Mouse (Mus musculus) mouse embryonic stem cell (cell line): ENCODE measurements at regions not wholly inside any gene's neighbourhood (a gene's known extent, or its start where the extent isn't known, plus 50 kb on each side); places are given as distances from the start of the nearest gene placed in this dataset.

Source experiments
- in situ Hi-C, 2 experiments: fragments of 300-500 bp; cut with MboI; formaldehyde crosslinking; loops; 1 replicate in 1 of 2; 3 replicates in 1 of 2; pipeline ENCODE4 v1.14.3; 2019 to 2020; ENCODE audit warnings: low sequenced_read_pairs in 2 of 2, low pct_unique_long_range_greater_than_20kb in 1 of 2, mixed read lengths in 1 of 2; ENCODE audit not compliant: unreplicated experiment in 1 of 2

- in situ Hi-C loops: no loop called here
Observed at GRCm38 (mm10) chr12:109975176-109975972, 303.5 kb upstream of the Dio3 start.

DNA sequence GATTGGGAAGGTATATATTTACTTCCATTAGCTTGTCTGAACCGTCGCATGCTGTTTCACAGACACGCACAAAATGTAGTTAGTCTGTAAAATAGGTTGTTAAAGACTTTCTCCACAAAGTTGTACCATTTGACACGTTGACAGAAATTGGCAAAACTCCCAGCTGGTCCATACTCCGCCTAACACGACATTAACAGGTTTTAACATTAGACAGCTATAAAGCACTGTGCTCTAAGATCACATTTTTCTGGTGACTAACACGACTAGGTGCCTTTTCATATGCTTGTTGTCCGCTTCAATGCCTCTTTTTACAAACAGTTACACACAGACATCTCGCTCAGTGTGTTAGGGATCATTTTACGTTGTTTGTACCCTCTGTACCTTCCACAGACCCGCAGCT, 294.2 kb upstream of the Dio3 start:
- in situ Hi-C loops: no loop called here

- in situ Hi-C loops: no loop called here
Observed at GRCm38 (mm10) chr12:109993410-109993809, 285.5 kb upstream of the Dio3 start.

GRCm38 (mm10) chr12:110002717-110003116, 276.2 kb upstream of the Dio3 start:
- in situ Hi-C loops: loop anchor here in 1 of 2 experiments (10.0 kb wide), 1 partner anchor 372 kb away; no protein-coding TSS in a partner anchor

GRCm38 (mm10) chr12:110009136-110009535, 269.7 kb upstream of the Dio3 start:
- in situ Hi-C loops: loop anchor here in 1 of 2 experiments (10.0 kb wide), 1 partner anchor 366 kb away; no protein-coding TSS in a partner anchor

DNA sequence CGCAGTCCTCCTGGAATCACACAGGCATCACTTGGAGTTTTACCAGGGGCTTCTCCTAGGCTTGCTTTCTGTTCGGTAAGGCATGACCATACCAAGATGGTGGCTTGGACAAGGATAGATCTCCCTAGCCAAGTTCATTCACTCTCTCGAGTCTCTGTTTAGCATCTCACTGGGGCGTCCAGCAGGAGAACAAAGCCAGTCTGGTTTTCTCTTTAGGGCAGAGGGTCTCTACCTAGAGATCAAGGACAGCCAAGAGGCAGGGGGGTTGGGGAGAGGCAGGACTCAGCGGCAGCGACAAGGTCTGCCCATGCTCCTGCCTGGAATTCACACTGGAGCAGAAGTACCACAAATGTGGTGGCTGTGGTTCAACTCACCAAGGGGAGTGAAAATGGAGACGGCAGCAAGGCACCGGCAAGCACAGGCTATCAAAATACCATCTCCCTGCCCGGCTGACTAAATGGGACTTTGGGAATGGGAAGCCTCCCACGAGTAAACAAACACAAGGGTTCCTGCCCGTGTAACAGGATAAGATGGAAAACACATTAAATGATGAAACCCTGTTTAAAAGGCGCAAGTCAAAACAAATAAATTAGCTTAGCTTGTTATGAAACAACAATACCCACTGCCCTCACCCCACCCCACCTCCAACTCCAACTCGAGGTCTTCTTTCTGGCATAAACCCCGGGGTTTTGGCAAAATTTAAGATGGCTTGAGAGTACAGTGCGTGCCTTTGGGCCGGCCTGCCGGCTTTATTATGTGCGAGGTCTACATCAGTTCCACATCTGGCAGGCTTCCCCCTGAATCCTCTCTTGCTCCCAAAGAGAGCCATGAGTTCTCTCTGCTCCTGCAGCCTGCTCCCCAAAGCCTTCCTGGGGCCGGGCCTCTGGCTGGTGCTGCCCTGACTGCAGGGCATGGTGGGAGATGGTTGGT, 258.1 kb upstream of the Dio3 start:
- in situ Hi-C loops: no loop called here

DNA sequence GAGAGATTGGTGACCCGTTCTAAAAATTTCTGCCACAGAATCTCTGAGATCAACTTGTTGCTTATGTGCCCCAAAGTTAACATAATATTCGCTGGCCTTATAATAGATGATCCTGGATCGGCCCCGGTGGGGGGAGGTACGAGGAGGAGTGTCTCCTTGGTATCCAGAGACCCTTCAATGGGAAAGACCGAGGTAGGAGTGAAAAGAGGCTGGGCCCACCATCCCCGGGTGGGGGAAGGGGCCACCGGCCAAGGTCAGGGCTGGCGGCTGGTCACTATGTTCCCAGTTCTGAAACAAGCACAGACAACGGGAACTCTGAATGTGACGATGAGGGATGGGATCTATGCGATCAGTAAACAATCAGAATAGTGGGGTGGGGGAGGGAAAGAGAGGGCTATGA, 257.2 kb upstream of the Dio3 start:
- in situ Hi-C loops: no loop called here

DNA sequence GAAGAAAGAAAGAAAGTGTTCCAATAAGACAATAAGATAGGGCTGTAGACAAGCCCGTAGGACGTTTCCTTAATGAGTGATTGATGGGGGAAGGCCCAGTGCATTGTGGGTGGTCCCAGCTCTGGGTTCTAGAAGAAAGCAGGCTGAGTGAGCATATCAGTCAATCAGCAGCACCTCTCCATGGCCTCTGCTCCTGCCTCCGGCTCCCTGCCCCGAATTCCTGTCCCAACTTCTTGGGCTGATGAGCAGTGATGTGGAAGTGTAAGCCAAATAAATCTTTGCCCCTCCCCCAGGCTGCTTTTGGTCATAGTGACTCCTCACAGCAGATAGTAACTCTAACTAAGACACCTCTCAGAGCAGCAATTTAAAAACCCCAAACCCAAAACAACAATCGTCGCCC, 256.2 kb upstream of the Dio3 start:
- in situ Hi-C loops: no loop called here

- in situ Hi-C loops: no loop called here
Observed at GRCm38 (mm10) chr12:110023192-110024101, 255.4 kb upstream of the Dio3 start.

DNA sequence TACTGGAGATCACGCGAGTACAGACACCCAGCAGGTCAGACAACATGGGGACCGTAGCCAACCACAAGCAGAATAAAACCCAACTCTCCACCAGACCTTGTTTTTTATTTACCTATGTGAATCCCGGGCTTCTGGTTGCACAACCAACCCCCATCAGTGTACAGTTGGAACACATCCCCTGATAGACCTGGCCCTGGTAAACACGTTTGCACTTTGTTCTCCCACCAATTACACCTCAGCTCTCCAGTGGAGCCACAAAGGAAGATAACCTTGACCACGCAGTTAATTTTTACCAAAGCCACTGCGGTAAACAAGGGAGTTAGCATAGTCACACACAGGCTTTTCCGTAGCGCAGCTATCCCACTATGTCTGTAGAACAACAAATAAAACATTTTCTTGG, 254.6 kb upstream of the Dio3 start:
- in situ Hi-C loops: no loop called here

DNA sequence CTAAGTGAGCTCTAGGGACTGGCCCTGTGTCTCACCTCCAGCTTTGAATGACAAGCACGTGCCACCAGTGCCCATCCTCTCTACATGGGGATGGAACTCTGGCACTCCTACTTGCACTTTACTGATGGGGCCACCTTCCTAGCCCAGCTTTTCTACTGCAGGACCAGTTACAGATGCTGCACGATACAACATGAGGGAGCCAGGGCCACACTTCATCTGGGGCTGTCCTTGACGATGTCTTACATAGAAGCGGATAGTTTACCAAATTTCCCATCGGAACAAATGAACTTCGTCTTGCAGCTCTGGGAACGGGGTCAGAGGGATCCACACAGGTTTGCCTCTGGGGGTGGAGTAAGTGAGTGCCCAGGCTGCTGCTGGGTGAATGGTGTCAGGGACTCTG, 253.7 kb upstream of the Dio3 start:
- in situ Hi-C loops: no loop called here

GRCm38 (mm10) chr12:110026033-110026750, 252.7 kb upstream of the Dio3 start:
- in situ Hi-C loops: no loop called here

DNA sequence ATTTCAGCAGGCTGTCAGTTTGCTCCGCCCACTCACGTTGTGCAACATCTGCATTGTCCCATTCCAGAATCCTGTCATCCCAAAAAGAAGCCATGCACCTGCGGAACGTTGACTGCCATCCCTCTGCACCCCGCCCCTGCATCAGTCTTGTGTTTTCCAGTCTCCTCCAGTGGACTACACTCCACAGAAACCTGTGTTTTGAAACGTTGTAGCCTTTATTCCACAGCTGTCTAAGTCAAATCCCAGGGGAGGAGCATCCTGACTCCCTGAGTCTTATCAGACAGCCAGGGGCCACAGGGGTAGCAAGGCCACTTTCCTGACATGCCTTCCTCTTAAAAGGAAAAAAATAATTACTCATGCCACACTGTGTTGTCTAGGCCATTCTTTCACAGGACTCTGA, 251.5 kb upstream of the Dio3 start:
- in situ Hi-C loops: no loop called here

GRCm38 (mm10) chr12:110027976-110028375, 250.9 kb upstream of the Dio3 start:
- in situ Hi-C loops: no loop called here

GRCm38 (mm10) chr12:110028646-110029045, 250.2 kb upstream of the Dio3 start:
- in situ Hi-C loops: no loop called here

DNA sequence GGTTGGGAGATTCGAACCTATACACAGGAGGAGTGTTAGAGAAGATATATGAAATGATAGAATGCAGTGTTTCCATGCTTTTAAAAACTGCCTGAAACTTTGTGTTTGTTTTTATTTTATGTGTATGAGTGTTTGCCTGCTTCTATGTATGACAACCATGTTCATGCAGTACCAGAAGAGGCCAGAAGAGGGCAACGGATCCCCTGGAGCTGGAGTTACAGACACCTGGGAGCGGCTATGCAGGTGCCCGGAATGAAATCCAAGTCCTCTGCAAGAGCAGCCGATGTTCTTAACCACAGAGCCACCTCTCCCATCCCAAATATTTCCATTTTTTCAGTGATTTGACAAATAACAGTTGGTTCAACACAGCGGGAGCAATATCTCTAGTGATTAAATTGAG, 247.5 kb upstream of the Dio3 start:
- in situ Hi-C loops: loop anchor here (10.0 kb wide), 1 partner anchor 343 kb away; no protein-coding TSS in a partner anchor

DNA sequence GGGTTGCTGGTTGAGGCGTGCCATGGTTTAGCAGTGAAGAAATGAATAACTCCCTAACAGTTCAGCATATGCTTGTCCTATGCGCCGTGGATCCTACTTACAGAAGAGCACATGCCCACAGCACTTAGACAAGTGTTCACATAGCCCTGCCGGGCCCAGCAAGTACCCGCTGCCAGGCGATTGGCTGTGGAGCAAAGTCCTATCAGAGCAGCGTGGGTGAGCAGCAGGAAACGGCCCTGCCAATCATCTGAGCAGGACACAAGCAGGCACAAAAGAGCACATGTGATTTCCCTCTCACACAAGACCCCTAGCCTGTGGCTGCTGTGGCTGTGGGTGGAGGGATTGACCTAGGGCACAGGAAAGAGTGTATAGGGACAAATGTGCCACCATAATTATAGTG, 243.7 kb upstream of the Dio3 start:
- in situ Hi-C loops: loop anchor here (10.0 kb wide), 1 partner anchor 340 kb away; no protein-coding TSS in a partner anchor

GRCm38 (mm10) chr12:110040682-110041081, 238.2 kb upstream of the Dio3 start:
- in situ Hi-C loops: no loop called here
